Mouse (Mus musculus) heart, adult 2 months (tissue): ENCODE measurements at regions not wholly inside any gene's neighbourhood (a gene's known extent, or its start where the extent isn't known, plus 50 kb on each side); places are given as distances from the start of the nearest gene placed in this dataset.

Experiments
- DNase-seq, 2 experiments: peaks; one replicate each; pipeline ENCODE4 v3.0.0; 2021
- H3K27ac ChIP-seq: fragments of 200-600 bp; 2 replicates; pipeline ENCODE4 v1.8.1; 2022
- H3K27me3 ChIP-seq: fragments of 200-500 bp; 2 replicates; pipeline ENCODE4 v1.6.1; 2012; ENCODE audit warnings: mild to moderate bottlenecking, low read length, inconsistent platforms, mixed read lengths; ENCODE audit not compliant: control insufficient read depth, insufficient read depth
- H3K36me3 ChIP-seq: fragments of 200-500 bp; 2 replicates; pipeline ENCODE4 v1.6.1; 2012; ENCODE audit warnings: low read length, inconsistent platforms; ENCODE audit not compliant: control insufficient read depth, insufficient read depth
- H3K4me1 ChIP-seq: fragments of 200-500 bp; 2 replicates; pipeline ENCODE4 v1.6.1; 2011; ENCODE audit warnings: low read length; ENCODE audit not compliant: control insufficient read depth, insufficient read depth
- H3K4me3 ChIP-seq: fragments of 200-600 bp; 2 replicates; pipeline ENCODE4 v1.8.1; 2022
- H3K79me2 ChIP-seq: fragments of 200-500 bp; replicated peaks from 2 replicates; pipeline ENCODE4 v1.6.1; 2012; ENCODE audit warnings: mild to moderate bottlenecking, inconsistent platforms, low read length, moderate library complexity, mixed read lengths; ENCODE audit not compliant: control insufficient read depth, insufficient read depth
- H3K9ac ChIP-seq: fragments of 200-500 bp; 2 replicates; pipeline ENCODE4 v1.6.1; 2012; ENCODE audit warnings: low read depth, mild to moderate bottlenecking, control low read depth, inconsistent platforms, low read length, mixed read lengths
- CTCF ChIP-seq: fragments of 200-600 bp; IDR thresholded peaks from 2 replicates; pipeline ENCODE4 v1.8.1; 2022; ENCODE audit warnings: antibody characterized with exemption, mild to moderate bottlenecking, moderate library complexity
- EP300 ChIP-seq: fragments of 200-500 bp; IDR thresholded peaks from 2 replicates; pipeline ENCODE4 v1.6.1; 2011; ENCODE audit warnings: low read depth, low read length, control low read depth; ENCODE audit not compliant: insufficient read depth
- POLR2A ChIP-seq: fragments of 200-500 bp; IDR thresholded peaks from 2 replicates; pipeline ENCODE4 v1.6.1; 2011; ENCODE audit warnings: mild to moderate bottlenecking, low read depth, low read length, control low read depth; ENCODE audit not compliant: insufficient read depth
- WGBS: fragments of 180-500 bp; shearing (Covaris S2); methylation state at CpG from one replicate; pipeline ENCODE4 v1.1.7; 2018; 5-methylcytosine and 5-hydroxymethylcytosine counted together
- intact Hi-C: fragments of 180-260 bp; cut with DNase I; formaldehyde crosslinking; loops from one replicate; pipeline ENCODE4 v1.15.1; 2025

GRCm38 (mm10) chr11:112153198-112153597 lies 628.8 kb upstream of the Sox9 start:
- no peak overlapping the region for H3K4me3 ChIP-seq
- DNase-seq: no peak
- no peak for TF ChIP-seq POLR2A
- TF ChIP-seq CTCF: no peak
- no peak for TF ChIP-seq EP300
- H3K27ac ChIP-seq: no peak overlapping the region
- WGBS: 92% methylated on average over 5 of the region's 5 CpGs
- H3K36me3 ChIP-seq: no peaks in the 10 kb centered on the region
- intact Hi-C loops: no loop called here
- no peaks in the 10 kb centered on the region for H3K27me3 ChIP-seq
- no peak overlapping the region for H3K9ac ChIP-seq
- no peaks in the 10 kb centered on the region for H3K79me2 ChIP-seq
- H3K4me1 ChIP-seq: no peaks in the 10 kb centered on the region

- Histone ChIP-seq H3K4me1 (no peaks in the 10 kb centered on the region), H3K27me3 (no peaks in the 10 kb centered on the region), H3K9ac (no peak overlapping the region), H3K36me3 (no peaks in the 10 kb centered on the region), H3K79me2 (no peaks in the 10 kb centered on the region), H3K27ac (no peak overlapping the region), H3K4me3 (no peak overlapping the region)
- intact Hi-C loops: no loop called here
- no peak for DNase-seq
- TF ChIP-seq POLR2A (no peak), EP300 (no peak), CTCF (no peak)
- 22% methylated on average over 11 of the region's 11 CpGs for WGBS
Observed at GRCm38 (mm10) chr11:112154712-112155319, 627.2 kb upstream of the Sox9 start.

- Histone ChIP-seq H3K4me1 (no peaks in the 10 kb centered on the region), H3K9ac (no peak overlapping the region), H3K36me3 (no peaks in the 10 kb centered on the region), H3K27me3 (no peaks in the 10 kb centered on the region), H3K4me3 (no peak overlapping the region), H3K27ac (no peak overlapping the region), H3K79me2 (no peaks in the 10 kb centered on the region)
- TF ChIP-seq CTCF (no peak), POLR2A (no peak), EP300 (no peak)
- WGBS: 17% methylated on average over 10 of the region's 10 CpGs
- intact Hi-C loops: no loop called here
- DNase-seq: no peak
Observed at GRCm38 (mm10) chr11:112155339-112155955, 626.6 kb upstream of the Sox9 start.

- WGBS: 66% methylated on average over 7 of the region's 7 CpGs
- Histone ChIP-seq H3K9ac (no peak overlapping the region), H3K79me2 (no peaks in the 10 kb centered on the region), H3K27me3 (no peaks in the 10 kb centered on the region), H3K4me3 (no peak overlapping the region), H3K27ac (no peak overlapping the region), H3K4me1 (no peaks in the 10 kb centered on the region), H3K36me3 (no peaks in the 10 kb centered on the region)
- intact Hi-C loops: no loop called here
- no peak for TF ChIP-seq POLR2A
- TF ChIP-seq CTCF: no peak
- no peak for TF ChIP-seq EP300
- no peak for DNase-seq
Observed at GRCm38 (mm10) chr11:112163681-112164265, 618.3 kb upstream of the Sox9 start.

GRCm38 (mm10) chr11:112173585-112173984 lies 608.4 kb upstream of the Sox9 start:
- Histone ChIP-seq H3K36me3 (no peaks in the 10 kb centered on the region), H3K9ac (no peak overlapping the region), H3K79me2 (no peaks in the 10 kb centered on the region), H3K27me3 (no peaks in the 10 kb centered on the region), H3K4me3 (no peak overlapping the region), H3K27ac (no peak overlapping the region), H3K4me1 (no peaks in the 10 kb centered on the region)
- WGBS: 43% methylated on average over 10 of the region's 10 CpGs
- TF ChIP-seq EP300: no peak
- no peak for TF ChIP-seq POLR2A
- no peak for TF ChIP-seq CTCF
- intact Hi-C loops: no loop called here
- DNase-seq: no peak

- H3K4me3 ChIP-seq: no peak overlapping the region
- H3K36me3 ChIP-seq: no peaks in the 10 kb centered on the region
- intact Hi-C loops: no loop called here
- no peak overlapping the region for H3K27ac ChIP-seq
- no peaks in the 10 kb centered on the region for H3K4me1 ChIP-seq
- 91% methylated on average over 6 of the region's 6 CpGs for WGBS
- no peak overlapping the region for H3K9ac ChIP-seq
- TF ChIP-seq POLR2A: no peak
- TF ChIP-seq CTCF: no peak
- no peak for TF ChIP-seq EP300
- no peaks in the 10 kb centered on the region for H3K79me2 ChIP-seq
- no peaks in the 10 kb centered on the region for H3K27me3 ChIP-seq
- no peak for DNase-seq
Observed at GRCm38 (mm10) chr11:112175302-112175701, 606.7 kb upstream of the Sox9 start.
